Mouse (Mus musculus) urinary bladder, adult 2 months (tissue): Measurements from ENCODE around the gene Gm8300. TPM values are rescaled to one million over a fixed set of nuclear protein-coding genes. Genes with fewer than 3 reads are reported as not detected.
"Not testable (repeated sequence)": the region's sequence is repeated elsewhere in the genome, so short reads cannot be mapped to it uniquely, and the experiment has no call there.

Experiments
- DNase-seq: peaks from one replicate; pipeline ENCODE4 v3.0.0; 2022; ENCODE audit warnings: low spot score
- polyA plus RNA-seq: library from polyadenylated mRNA; depleted of rRNA; stranded (reverse); fragments of >200 nt; gene quantifications from 2 replicates; pipeline ENCODE4 v1.2.3, GENCODE M21; 2012; rRNA removed

Gm8300 gene
- polyA plus RNA-seq, result not detected in 2 replicates

DNA sequence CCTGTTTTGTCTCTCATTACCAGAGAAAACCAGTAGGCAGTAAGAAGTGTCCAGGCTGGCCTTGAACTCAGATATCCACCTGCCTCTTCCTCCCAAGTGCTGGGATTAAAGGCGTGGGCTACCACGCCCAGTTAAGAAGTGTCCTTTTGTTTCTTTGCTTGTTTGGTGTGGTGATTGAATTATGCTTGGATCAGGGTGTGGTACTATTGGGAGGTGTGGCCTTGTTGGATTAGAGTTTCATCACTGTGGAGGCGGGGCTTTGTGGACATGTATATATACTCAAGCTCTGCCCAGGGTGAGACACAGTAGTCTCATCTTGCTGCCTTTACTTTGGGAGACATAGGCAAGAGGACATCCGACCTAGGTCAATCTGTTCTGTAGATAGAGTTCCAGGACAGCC, at the start of gene Gm8300:
Gene Gm8300 (plus strand): TSS at position 301 of the 400 bp plus-strand sequence.
- not testable (repeated sequence) for DNase-seq

- no peak for DNase-seq
These were observed 49.3 kb upstream of the Gm8300 start for GRCm38 (mm10) chr12:87464678-87465297.

GRCm38 (mm10) chr12:87470263-87471136, 43.6 kb upstream of the Gm8300 start:
- DNase-seq, result no peak

GRCm38 (mm10) chr12:87471421-87471963, 42.6 kb upstream of the Gm8300 start:
- no peak for DNase-seq

DNA sequence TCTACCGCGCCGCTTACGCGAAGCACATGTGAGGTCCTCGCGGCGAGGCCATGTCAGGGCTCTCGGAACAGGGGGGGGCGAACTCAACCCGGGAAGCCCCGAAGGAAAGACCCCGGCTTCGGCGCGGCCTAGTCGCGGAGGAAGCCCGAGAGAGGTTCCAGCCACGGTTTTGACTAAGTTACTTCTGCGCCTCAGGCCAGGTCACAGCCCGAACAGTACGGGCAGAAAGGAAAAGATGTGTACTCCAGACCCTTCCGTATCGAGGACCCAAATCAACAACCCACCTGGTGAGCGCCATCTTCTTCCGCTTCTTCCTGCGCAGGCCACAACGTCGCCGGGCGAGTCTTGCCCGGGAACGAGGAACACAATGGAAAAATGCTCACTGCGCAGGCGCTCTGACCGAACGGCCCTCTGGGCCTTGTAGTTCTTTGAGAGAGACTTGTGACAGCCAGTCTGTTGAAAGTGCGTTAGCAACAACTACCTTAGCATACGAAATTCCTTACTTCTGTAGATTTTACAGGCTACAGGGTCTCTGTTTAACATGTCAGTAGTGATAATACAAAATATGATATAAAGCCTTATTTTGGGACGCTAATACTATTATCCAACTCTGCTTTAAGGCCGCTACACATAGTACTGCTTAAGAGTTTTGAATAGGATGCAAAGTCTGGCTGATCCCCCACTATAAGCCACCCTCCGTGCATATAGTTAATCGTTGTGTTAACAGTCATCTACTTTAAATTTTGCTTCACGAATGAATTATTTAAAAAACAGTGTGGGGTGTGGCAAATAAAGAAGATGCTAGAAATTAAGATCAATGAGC, 41.9 kb upstream of the Gm8300 start, which contains the start of gene Snw1:
Gene Snw1 (minus strand): TSS at position 311 of the 823 bp plus-strand sequence.
- DNase-seq, result peak; percentile 79

DNA sequence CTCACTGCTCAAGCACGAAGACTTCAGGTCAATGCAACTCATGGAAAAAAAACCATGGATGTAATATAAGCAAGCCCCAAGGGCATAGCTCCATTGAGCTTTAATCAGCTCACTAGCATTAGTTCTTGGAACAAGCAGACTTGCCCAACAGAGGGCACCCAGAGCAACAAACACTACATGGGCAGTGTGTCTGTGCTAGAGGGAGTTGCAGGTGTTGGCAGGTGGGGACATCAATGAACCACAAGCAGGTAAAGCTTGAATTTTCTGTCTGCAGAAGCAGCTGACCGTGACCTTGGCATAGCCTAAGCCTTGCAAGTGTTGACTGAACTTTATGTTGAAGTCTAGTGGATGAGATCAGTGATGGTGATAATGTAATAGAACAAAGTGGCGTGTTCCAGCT, 39.4 kb upstream of the Gm8300 start:
- no peak for DNase-seq

GRCm38 (mm10) chr12:87482482-87482881, 31.6 kb upstream of the Gm8300 start:
- DNase-seq, result not testable (repeated sequence)

DNA sequence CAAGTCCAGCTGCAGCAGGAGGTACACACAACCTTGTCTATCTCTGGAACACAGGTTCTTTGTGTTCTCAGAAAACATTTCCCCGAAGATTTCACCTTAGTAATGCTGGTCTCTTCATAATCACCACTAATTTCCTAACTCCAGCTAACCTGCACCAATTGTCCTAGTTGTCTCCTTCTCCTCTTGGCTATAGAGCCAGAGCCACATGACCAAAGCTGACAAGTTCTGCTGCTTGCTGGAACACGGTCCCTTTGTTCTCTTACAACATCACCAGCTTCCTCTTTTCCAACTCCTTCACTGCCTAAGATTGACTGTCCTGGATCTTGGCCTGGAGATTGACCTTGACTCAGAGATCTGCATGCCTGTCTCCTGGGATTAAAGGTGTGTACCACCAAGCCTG, 25.4 kb upstream of the Gm8300 start:
- DNase-seq, result not testable (repeated sequence)

GRCm38 (mm10) chr12:87494421-87494820, 19.7 kb upstream of the Gm8300 start, which contains the start of gene Gm5788:
Gene Gm5788, plus strand, starts transcription at chr12:87494721.
- not testable (repeated sequence) for DNase-seq

GRCm38 (mm10) chr12:87519616-87520015, 5.5 kb downstream of the Gm8300 start:
- not testable (repeated sequence) for DNase-seq

DNA sequence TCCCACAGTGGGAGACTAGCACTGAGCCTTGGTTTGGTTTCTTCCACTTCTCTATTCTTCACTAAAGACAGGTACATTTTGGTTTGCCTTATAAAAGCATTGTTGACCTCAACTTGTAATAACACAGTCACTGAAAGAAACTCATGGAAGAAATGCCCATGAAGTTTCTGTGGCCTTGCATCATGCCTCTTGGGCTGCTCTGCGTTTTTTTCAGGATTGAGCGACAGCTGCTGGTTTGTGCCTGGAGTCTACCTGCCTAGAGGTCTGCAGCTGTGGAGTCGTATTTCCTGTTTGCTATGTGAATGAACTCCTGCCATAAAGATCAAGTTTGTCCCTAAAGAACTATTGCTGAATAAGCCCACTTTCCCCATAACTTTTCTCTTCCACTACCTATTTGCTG, 29.8 kb downstream of the Gm8300 start:
- no peak for DNase-seq

DNA sequence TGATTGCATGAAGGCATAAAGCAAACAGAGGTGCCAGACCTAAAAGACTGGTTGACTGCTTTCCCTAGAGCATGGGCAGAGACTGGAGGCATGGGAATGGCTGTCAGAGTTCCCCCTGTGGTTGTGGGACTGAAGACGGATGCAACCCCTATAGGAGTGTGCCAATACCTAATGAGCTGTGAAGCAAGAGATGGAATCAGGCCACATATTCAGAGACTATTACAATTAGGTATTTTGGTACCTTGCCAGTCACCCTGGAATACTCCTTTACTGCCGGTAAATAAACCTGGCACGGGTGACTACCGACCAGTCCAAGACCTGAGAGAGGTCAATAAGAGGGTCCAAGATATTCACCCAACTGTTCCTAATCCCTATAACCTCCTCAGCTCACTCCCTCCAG, 36.5 kb downstream of the Gm8300 start:
- DNase-seq, result not testable (repeated sequence)

Other genes starting within 250 kb of the Gm8300 start
- gene Vipas39, start 248.1 kb upstream of the Gm8300 start, polyA plus RNA-seq, result 37.7 and 39.7 TPM in 2 replicates
- 165 and 175 TPM in 2 replicates for gene Ahsa1, start 247.8 kb upstream of the Gm8300 start, polyA plus RNA-seq
- gene Ism2, start 214.6 kb upstream of the Gm8300 start, polyA plus RNA-seq, result 0.26 and 0.44 TPM in 2 replicates
- gene Sptlc2, start 126.0 kb upstream of the Gm8300 start, polyA plus RNA-seq, result 52.8 and 58.6 TPM in 2 replicates
- 64.4 and 92.3 TPM in 2 replicates for gene Slirp, start 70.4 kb upstream of the Gm8300 start, polyA plus RNA-seq
- 18.1 and 23.0 TPM in 2 replicates for gene Alkbh1, start 70.3 kb upstream of the Gm8300 start, polyA plus RNA-seq
- 52.6 and 53.9 TPM in 2 replicates for gene Snw1, start 42.0 kb upstream of the Gm8300 start, polyA plus RNA-seq
- not detected in 2 replicates for gene Gm5788, start 19.6 kb upstream of the Gm8300 start, polyA plus RNA-seq
- gene Oog1, start 88.4 kb downstream of the Gm8300 start, polyA plus RNA-seq, result not detected in 2 replicates
- gene Gm4027, start 104.6 kb downstream of the Gm8300 start, polyA plus RNA-seq, result not detected in 2 replicates
- gene Gm16381, start 130.3 kb downstream of the Gm8300 start, polyA plus RNA-seq, result not detected in 2 replicates